Mouse (Mus musculus) NIH3T3 (cell line): ENCODE data around the gene Sacm1l.

Source experiments
- DNase-seq: peaks from one replicate; pipeline ENCODE4 v3.0.0-alpha.2; 2012; ENCODE audit warnings: low read depth

Sacm1l gene

GRCm38 (mm10) chr9:123529392-123530157 lies at the start of gene Sacm1l:
TSS of gene Sacm1l (plus strand) at chr9:123529759.
- peak; percentile 98 for DNase-seq

DNA sequence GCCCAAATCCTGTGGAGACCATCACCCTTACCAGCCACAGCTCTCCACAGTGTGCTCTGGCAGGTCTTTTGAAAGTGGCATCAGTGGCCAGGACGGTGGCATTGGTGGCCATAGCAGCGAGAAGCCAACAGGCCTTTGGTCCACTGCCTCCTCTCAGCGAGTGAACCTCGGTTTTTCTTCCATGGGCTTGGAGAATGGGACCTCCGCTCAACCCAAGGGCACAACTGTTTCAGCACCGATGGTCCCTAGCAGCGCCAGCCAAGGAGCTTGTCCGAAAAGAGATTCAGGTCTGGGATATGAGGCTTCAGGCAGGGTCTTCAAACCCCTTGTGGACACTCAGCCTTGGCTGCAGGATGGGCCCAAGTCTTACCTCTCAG lies 49.7 kb upstream of the Sacm1l start:
- DNase-seq = no peak

GRCm38 (mm10) chr9:123480253-123480921 lies 49.2 kb upstream of the Sacm1l start:
- DNase-seq = no peak

DNA sequence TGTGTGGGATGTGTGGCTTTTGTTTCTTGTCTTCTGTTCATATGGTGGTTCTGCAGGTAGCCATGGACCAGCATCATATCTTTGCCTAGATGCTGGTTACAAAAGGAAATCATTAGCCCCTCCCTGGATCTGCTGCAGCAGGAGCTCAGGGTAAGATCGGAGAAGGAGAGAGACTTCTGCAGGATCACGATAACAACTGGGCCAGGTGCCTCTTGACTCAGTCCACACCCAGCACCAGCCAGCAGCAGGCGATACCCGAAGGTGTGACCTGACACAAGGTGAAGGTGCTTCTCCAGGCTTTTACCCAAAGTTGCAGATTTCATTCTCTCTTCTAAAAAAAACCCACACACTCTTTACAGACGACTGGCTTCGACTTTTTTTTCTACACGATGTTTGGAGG lies 48.4 kb upstream of the Sacm1l start:
- no peak for DNase-seq

- DNase-seq = no peak
Observed at GRCm38 (mm10) chr9:123483598-123483997, 46.0 kb upstream of the Sacm1l start.

DNA sequence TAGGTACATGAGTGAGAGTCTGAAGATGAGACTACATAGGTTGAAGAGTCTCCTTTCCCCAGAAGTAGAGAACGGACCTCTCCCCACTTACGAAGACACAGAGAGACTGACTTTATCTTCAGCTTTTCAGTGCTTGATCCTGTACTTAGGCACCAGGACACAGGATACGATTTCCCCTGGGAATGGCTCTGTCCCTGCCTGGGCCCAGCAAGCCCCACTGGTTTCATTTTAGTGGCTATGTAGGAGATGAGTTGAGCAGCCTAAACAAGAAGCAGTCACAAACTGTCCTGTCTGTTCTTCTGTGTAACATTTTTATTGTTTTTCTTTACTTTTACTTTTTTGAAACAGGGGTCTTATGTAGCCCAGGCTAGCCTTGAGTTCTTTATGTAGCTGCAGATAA lies 44.7 kb upstream of the Sacm1l start:
- DNase-seq = no peak

GRCm38 (mm10) chr9:123485561-123485960 lies 44.0 kb upstream of the Sacm1l start:
- no peak for DNase-seq

DNA sequence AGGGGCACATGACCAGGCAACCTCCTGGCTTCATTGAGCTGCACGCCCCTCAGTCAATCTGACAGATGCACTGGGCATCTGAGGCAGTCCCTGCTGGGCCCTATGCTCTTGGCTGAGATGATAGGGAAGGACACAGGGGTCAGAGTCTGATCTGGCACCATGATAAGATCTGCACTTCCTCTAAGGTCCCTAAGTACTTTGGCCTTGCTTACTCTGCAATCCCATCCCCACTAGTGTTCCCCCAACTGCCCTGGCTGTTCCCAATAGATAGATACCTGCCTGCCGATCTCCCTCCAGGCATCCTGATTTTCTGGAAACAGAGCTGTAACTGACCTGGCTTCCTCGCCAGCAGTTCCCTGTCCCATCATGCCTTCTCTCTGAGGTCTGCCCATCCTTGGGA lies 42.9 kb upstream of the Sacm1l start:
- DNase-seq = no peak

- no peak for DNase-seq
Observed at GRCm38 (mm10) chr9:123489073-123489472, 40.5 kb upstream of the Sacm1l start.

GRCm38 (mm10) chr9:123489727-123490343 lies 39.7 kb upstream of the Sacm1l start:
- DNase-seq = no peak

DNA sequence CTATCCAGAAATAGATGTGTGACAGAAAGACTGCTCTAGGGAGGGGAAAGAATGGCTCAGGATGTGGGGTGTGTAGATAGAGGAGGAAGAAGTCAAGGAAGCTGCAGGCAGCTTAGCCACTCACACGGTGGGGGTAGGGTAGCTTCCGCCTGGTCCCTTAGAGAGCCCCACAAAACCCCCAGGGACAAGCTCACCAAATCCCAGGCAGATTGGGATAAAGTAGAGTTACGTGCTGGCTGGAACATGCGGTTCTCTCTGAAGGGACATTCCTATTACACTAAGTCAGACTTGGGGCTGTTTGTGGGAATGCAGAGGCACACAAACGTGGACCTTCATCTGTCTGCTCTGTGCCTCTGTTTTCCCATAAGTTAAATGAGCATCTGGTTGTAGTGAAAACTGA lies 38.6 kb upstream of the Sacm1l start:
- DNase-seq = no peak

GRCm38 (mm10) chr9:123491917-123492585 lies 37.5 kb upstream of the Sacm1l start:
- no peak for DNase-seq

- DNase-seq = no peak
Observed at GRCm38 (mm10) chr9:123496665-123497064, 32.9 kb upstream of the Sacm1l start.

DNA sequence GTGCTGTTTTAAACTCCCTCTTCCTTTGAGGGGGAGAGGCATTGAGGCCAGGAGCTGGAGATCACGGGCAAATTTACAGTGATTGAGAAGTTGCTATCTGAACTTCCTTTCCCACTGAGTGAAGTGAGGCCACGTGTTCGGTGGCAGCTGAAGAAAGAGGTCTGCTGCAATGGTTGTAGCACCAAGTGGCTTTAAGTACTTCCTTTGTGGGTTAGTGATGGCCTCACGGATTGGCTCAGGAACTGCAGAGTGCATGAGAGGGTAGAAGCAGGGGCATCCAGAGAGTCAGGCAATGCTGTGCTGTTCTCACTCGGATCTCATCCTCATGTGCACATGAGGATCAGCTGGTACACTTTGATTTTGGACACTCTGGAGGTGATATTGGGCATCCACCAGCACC lies 31.7 kb upstream of the Sacm1l start:
- no peak for DNase-seq

GRCm38 (mm10) chr9:123500480-123500879 lies 29.1 kb upstream of the Sacm1l start:
- DNase-seq = peak; percentile 49

DNA sequence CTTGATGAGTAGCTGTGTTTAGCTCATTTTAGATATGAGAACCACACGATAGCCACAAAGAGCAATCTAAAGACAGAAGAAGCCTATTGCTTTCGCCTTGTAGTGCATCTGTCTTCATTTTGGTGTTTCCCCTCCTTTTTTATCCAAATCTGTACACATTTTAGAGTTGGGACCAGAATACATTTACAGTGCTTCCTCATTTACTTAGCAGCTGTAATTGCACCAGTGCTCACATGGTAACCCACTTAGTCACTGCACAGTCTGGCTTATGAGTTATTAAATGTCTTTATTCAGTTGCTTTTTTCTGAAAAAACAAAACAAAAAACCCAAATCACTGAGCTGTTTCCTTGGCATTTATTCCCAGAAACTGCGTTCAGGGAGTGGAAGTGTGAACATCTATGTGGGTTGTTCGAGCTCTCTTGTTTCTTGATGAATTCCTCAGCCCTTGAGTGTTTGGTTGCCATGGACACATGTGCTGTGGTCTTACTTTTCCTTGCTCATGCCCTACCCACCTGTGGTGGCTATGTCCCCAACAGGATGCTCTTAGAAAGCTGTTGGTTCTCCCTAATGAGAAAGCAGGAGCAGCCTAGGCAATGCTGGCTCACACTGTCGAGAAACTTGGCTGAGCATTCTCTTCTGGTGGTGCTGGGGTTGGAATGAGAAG lies 26.3 kb upstream of the Sacm1l start:
- no peak for DNase-seq

GRCm38 (mm10) chr9:123504325-123504724 lies 25.2 kb upstream of the Sacm1l start:
- peak; percentile 76 for DNase-seq

GRCm38 (mm10) chr9:123505598-123505997 lies 24.0 kb upstream of the Sacm1l start:
- DNase-seq = no peak

GRCm38 (mm10) chr9:123506270-123507146 lies 23.1 kb upstream of the Sacm1l start:
- no peak for DNase-seq

GRCm38 (mm10) chr9:123507380-123507779 lies 22.2 kb upstream of the Sacm1l start:
- DNase-seq = peak; percentile 28

GRCm38 (mm10) chr9:123508986-123509385 lies 20.6 kb upstream of the Sacm1l start:
- DNase-seq = no peak
